Mouse (Mus musculus) CH12.LX (cell line): ENCODE data around the gene Diaph2.

ENCODE experiments used
- CTCF ChIP-seq, 2 experiments: IDR thresholded peaks in 1 of 2; conservative IDR thresholded peaks in 1 of 2; 2 replicates each; pipeline ENCODE4 v1.5.1; 2011 to 2012; ENCODE audit warnings: low read depth in 2 of 2, low read length in 2 of 2, improper control_type of control experiment in 1 of 2, inconsistent platforms in 1 of 2, mild to moderate bottlenecking in 1 of 2, moderate library complexity in 1 of 2
- E2F4 ChIP-seq: IDR thresholded peaks from 2 replicates; pipeline ENCODE4 v1.6.1; 2011; ENCODE audit warnings: low read depth, low read length, improper control_type of control experiment; ENCODE audit not compliant: insufficient replicate concordance
- KAT2A ChIP-seq: IDR thresholded peaks from 2 replicates; pipeline ENCODE4 v1.6.1; 2012; ENCODE audit warnings: low read length, improper control_type of control experiment, inconsistent platforms; ENCODE audit not compliant: insufficient replicate concordance
- MAFK ChIP-seq: IDR thresholded peaks from 2 replicates; pipeline ENCODE4 v1.6.1; 2011; ENCODE audit warnings: low read length, improper control_type of control experiment; ENCODE audit not compliant: insufficient replicate concordance
- POLR2A ChIP-seq: IDR thresholded peaks from 2 replicates; pipeline ENCODE4 v1.6.1; 2011; ENCODE audit warnings: low read depth, mild to moderate bottlenecking, improper control_type of control experiment, low read length
- ZMIZ1 ChIP-seq: IDR thresholded peaks from 2 replicates; pipeline ENCODE4 v1.6.1; 2012; ENCODE audit warnings: low read depth, mild to moderate bottlenecking, inconsistent platforms, low read length, improper control_type of control experiment

- no peak for TF ChIP-seq CTCF (conservative IDR thresholded peaks at IDR 0.05 in 1 of 2, IDR thresholded peaks at IDR 0.05 in 1 of 2; ENCODE audit: low read depth in 2 of 2, low read length in 2 of 2)
- TF ChIP-seq POLR2A = no peak
- TF ChIP-seq MAFK = no peak
- TF ChIP-seq ZMIZ1 = no peak
- TF ChIP-seq E2F4 = no peak
- TF ChIP-seq KAT2A = no peak
These were observed 540.2 kb downstream of the Diaph2 start for GRCm38 (mm10) chrX:130289775-130290174.
